Mouse (Mus musculus) midbrain, postnatal 0 days (tissue): ENCODE results near the gene Gper1. TPM values are rescaled to one million over a fixed set of nuclear protein-coding genes. Genes with fewer than 3 reads are reported as not detected.

Experiments used
- ATAC-seq: fragments of 200-750 bp; cut with Nextera tagmentation; 2 replicates; pipeline ENCODE4 v1.8.0; 2017; ENCODE audit warnings: moderate number of reproducible peaks, mild to moderate bottlenecking, moderate TSS enrichment, moderate library complexity; ENCODE audit not compliant: low FRiP score
- DNase-seq: peaks from one replicate; pipeline ENCODE4 v3.0.0-alpha.2; 2015; ENCODE audit warnings: low spot score
- H3K27ac ChIP-seq: fragments of 300-500 bp; sonication (generic); 2 replicates; pipeline ENCODE4 v1.5.1; 2014; ENCODE audit warnings: low read depth, mild to moderate bottlenecking, low read length, mixed read lengths
- H3K27me3 ChIP-seq: fragments of 300-500 bp; sonication (generic); 2 replicates; pipeline ENCODE4 v1.6.1; 2014; ENCODE audit warnings: low read length, control low read depth, mixed read lengths; ENCODE audit not compliant: insufficient read depth
- H3K36me3 ChIP-seq: fragments of 300-500 bp; sonication (generic); 2 replicates; pipeline ENCODE4 v1.6.1; 2014; ENCODE audit warnings: low read length, control low read depth, mixed read lengths; ENCODE audit not compliant: insufficient read depth
- H3K4me1 ChIP-seq: fragments of 300-500 bp; sonication (generic); 2 replicates; pipeline ENCODE4 v1.6.1; 2014; ENCODE audit warnings: mild to moderate bottlenecking, control low read depth, antibody characterized with exemption, low read length, mixed read lengths; ENCODE audit not compliant: insufficient read depth
- H3K4me2 ChIP-seq: fragments of 300-500 bp; sonication (generic); 2 replicates; pipeline ENCODE4 v1.6.1; 2014; ENCODE audit warnings: low read depth, mild to moderate bottlenecking, low read length, mixed read lengths; ENCODE audit not compliant: poor library complexity, severe bottlenecking
- H3K4me3 ChIP-seq: fragments of 300-500 bp; sonication (generic); 2 replicates; pipeline ENCODE4 v1.5.1; 2014; ENCODE audit warnings: low read depth, mild to moderate bottlenecking, low read length, moderate library complexity
- H3K9ac ChIP-seq: fragments of 300-500 bp; sonication (generic); replicated peaks from 2 replicates; pipeline ENCODE4 v1.6.1; 2014; ENCODE audit warnings: mild to moderate bottlenecking, low read length, moderate library complexity, mixed read lengths; ENCODE audit not compliant: poor library complexity, severe bottlenecking
- H3K9me3 ChIP-seq: fragments of 300-500 bp; sonication (generic); 2 replicates; pipeline ENCODE4 v1.6.1; 2016; ENCODE audit warnings: low read length, control low read depth
- CTCF ChIP-seq: IDR thresholded peaks from 2 replicates; pipeline ENCODE4 v1.5.1; 2016; ENCODE audit warnings: antibody characterized with exemption, mild to moderate bottlenecking
- whole genome bisulfite sequencing: fragments of 180-500 bp; shearing (Covaris S2); extraction: QIAGEN DNeasy Blood & Tissue Kit; methylation state at CpG from one replicate; pipeline ENCODE4 v1.1.7; 2014; 5-methylcytosine and 5-hydroxymethylcytosine counted together
- polyA plus RNA-seq: library from polyadenylated mRNA; unstranded; fragments of >200 nt; fragmentation: Nextera tagmentation; extraction: Ambion mirVana; gene quantifications from 2 replicates; pipeline ENCODE4 v1.2.1, GENCODE M21; 2015
- total RNA-seq: library from RNA; depleted of rRNA; stranded (reverse); fragments of >200 nt; gene quantifications from 2 replicates; pipeline ENCODE4 v1.2.3, GENCODE M21; 2014; rRNA removed

Gper1 gene
- total and polyA plus RNA-seq, 2 experiments from 2014 or later = 5.8 to 8.9 TPM

DNA sequence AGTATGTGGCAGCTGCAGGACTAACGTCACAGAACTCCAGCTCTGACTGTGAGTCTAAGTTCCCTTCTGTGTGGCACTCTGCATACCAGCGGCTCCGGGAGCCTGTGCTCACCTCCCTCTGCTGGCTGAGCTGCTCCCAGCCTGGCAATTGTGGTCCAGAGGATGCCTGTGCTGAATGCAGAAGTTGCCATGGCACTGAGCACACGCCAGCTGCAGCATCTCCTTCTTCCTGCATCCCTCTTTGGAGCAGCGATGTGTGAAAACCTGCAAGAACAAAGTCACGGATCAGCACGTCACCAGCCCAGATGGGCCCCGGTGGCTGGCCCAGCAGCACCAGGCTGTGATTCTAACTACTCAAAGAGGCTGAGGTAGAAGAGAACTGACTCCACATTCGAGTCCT, 51.8 kb downstream of the Gper1 start:
- Histone ChIP-seq H3K4me1 (no peaks in the 10 kb centered on the region), H3K4me3 (no peak overlapping the region), H3K4me2 (no peak overlapping the region), H3K27me3 (no peaks in the 10 kb centered on the region), H3K27ac (no peak overlapping the region), H3K36me3 (peaks cover 85% of the 10 kb centered on the region), H3K9me3 (no peaks in the 10 kb centered on the region), H3K9ac (no peak overlapping the region)
- TF ChIP-seq CTCF = 0 out of 2 replicates have a peak, but pooled peaks have one; percentile 21
- ATAC-seq (no peak), DNase-seq (no peak)
- WGBS = 50% methylated on average over 9 of the region's 9 CpGs

Other genes starting within 250 kb of the Gper1 start
- gene Sun1, start 222.5 kb upstream of the Gper1 start, total RNA-seq = 63.6 and 75.0 TPM in 2 replicates
- 32.1 and 35.3 TPM in 2 replicates for gene Sun1, start 222.5 kb upstream of the Gper1 start, polyA plus RNA-seq
- gene Get4, start 170.8 kb upstream of the Gper1 start, total RNA-seq = 48.5 and 48.9 TPM in 2 replicates
- gene Get4, start 170.8 kb upstream of the Gper1 start, polyA plus RNA-seq = 135 and 142 TPM in 2 replicates
- gene Adap1, start 97.5 kb upstream of the Gper1 start, total RNA-seq = 234 and 253 TPM in 2 replicates
- 141 and 152 TPM in 2 replicates for gene Adap1, start 97.5 kb upstream of the Gper1 start, polyA plus RNA-seq
- 95.5 and 98.5 TPM in 2 replicates for gene Cox19, start 71.7 kb upstream of the Gper1 start, total RNA-seq
- 79.4 and 90.0 TPM in 2 replicates for gene Cox19, start 71.7 kb upstream of the Gper1 start, polyA plus RNA-seq
- not detected in 2 replicates for gene Cyp2w1, start 70.5 kb upstream of the Gper1 start, total RNA-seq
- not detected in 2 replicates for gene Cyp2w1, start 70.5 kb upstream of the Gper1 start, polyA plus RNA-seq
- 4.1 and 5.6 TPM in 2 replicates for gene Gpr146, start 45.5 kb upstream of the Gper1 start, total RNA-seq
- 3.0 and 3.9 TPM in 2 replicates for gene Gpr146, start 45.5 kb upstream of the Gper1 start, polyA plus RNA-seq
- 0.19 TPM in 1 of 2 replicates, not detected in the other for gene C130050O18Rik, start 17.9 kb upstream of the Gper1 start, total RNA-seq
- gene C130050O18Rik, start 17.9 kb upstream of the Gper1 start, polyA plus RNA-seq = 0.17 TPM in 1 of 2 replicates, not detected in the other
- gene 3110082I17Rik, start 37.4 kb downstream of the Gper1 start, total RNA-seq = 4.3 and 7.9 TPM in 2 replicates
- gene 3110082I17Rik, start 37.4 kb downstream of the Gper1 start, polyA plus RNA-seq = 14.9 and 15.1 TPM in 2 replicates
- gene Zfand2a, start 61.4 kb downstream of the Gper1 start, total RNA-seq = 56.5 and 60.6 TPM in 2 replicates
- 30.4 and 35.0 TPM in 2 replicates for gene Zfand2a, start 61.4 kb downstream of the Gper1 start, polyA plus RNA-seq
- gene Uncx, start 120.3 kb downstream of the Gper1 start, total RNA-seq = 21.2 and 24.3 TPM in 2 replicates
- gene Uncx, start 120.3 kb downstream of the Gper1 start, polyA plus RNA-seq = 15.5 and 20.0 TPM in 2 replicates